Mouse (Mus musculus): ENCODE results near the gene Slc7a7. TPM values are rescaled to one million over a fixed set of nuclear protein-coding genes. Genes with fewer than 3 reads are reported as not detected.
A peak's percentile ranks its signal among the peaks of the same experiment; 100 is the strongest.

The Slc7a7 gene
- total RNA-seq, 2 experiments from 2014 or later, result 2.9 to 3.4 TPM

DNA sequence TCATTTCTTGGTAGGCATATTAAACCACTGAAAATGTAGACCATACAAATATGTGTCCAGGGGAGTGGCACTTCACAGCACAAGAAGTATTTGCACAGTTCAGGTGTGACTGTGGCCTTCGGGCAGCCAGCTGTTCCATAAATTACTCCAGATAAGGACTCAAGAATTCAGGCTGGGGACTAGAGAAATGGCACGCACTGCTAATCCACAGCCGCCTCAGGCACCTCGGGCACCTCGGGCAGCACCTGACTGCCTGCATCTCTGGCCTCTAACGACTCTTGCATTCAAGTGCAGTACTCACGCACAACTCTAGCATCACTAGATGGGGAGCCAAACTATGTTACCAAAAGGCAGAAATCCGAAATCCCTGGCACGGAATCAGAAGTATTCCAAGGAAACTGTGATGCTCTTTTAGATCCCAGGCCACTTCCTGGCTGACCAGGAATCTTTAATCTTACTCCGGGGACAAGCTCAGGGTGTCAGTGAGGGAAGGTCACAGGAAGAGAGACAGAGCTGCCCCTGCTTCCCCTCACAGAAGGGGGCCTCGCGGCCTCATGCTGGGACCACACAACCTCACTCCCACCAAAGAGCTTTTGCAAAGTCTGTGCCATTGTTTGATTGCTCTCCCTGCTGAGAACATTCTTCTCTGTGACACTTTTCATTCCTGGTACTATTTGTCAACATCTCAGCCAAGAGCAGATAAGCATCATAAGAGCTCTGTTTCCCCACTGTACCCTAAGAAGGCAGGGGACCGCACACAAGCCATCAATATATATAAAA, 2.1 kb downstream of the Slc7a7 start:
- intact Hi-C loops (cut with DNase I; ENCODE audit: low total_unique reads), result no loop called here
- no peak for DNase-seq

DNA sequence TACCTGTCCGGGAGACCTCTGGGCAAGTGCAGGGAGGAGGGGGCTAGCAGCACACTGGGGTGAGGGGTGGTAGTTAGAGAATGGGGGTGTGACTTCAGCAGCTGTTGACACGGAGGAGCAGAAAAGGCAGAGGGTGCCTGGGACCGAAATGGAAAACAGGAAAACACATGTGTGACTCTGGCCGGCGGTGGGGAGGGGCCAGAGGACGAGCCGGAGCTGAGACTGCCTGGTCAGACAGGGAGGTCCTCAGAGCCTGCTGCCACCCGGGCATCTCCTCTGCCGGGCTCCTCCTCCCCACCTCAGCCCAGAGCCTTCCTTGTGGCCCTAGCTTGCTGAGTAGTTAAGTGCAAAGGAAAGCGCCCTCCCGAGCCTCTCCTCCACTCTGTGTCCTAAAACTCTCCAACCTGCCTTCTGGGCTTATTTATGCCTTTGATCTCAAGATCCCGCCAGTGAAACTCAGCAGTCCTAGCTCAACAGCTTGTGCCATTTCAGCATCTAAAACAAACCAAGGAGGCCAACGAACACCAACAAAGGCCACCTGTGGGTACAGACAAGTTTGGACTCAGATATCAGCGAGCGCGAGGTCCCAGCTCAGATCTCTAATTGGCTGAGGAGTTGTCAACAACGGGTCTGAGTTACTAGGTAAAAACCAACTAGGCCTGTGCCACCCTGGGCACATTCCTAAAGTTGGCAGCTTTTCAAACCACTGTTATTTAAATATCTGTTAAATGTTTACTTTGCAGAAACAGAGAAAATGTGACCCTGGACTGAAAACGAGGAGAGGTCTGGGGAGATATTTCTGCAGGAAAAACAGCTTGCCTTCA, 3.5 kb downstream of the Slc7a7 start:
- intact Hi-C loops (cut with DNase I; ENCODE audit: low total_unique reads), result loop anchor here (5.0 kb wide), 1 partner anchor 172 kb away; no protein-coding TSS in a partner anchor
- peak; percentile 56 for DNase-seq

DNA sequence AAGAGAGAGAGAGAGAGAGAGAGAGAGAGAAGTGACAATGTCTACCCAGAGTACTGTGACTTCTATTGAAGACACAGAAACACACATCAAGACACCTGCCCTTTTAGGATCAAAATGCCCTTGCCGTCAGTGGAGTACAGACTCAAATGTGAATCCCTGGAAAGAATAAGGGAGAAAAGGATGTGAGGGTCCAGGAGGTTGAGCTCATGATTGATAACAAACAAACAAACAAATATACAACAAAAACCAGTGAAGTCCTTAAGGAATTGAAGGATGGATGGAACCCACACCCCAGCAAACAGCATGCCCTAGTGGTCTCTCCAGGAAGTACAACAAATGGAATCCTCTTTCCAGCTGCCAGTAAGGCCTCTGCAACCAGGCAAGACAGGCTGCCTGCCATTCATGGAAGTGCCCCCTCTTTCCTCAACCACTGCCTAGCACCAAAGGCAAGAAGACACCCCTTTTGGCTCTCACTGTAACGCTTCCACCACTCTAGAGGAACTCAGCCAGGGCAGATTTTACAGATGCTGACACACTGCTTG, 4.9 kb downstream of the Slc7a7 start:
- intact Hi-C loops (cut with DNase I; ENCODE audit: low total_unique reads), result loop anchor here (5.0 kb wide), 1 partner anchor 170 kb away; no protein-coding TSS in a partner anchor
- DNase-seq, result no peak

DNA sequence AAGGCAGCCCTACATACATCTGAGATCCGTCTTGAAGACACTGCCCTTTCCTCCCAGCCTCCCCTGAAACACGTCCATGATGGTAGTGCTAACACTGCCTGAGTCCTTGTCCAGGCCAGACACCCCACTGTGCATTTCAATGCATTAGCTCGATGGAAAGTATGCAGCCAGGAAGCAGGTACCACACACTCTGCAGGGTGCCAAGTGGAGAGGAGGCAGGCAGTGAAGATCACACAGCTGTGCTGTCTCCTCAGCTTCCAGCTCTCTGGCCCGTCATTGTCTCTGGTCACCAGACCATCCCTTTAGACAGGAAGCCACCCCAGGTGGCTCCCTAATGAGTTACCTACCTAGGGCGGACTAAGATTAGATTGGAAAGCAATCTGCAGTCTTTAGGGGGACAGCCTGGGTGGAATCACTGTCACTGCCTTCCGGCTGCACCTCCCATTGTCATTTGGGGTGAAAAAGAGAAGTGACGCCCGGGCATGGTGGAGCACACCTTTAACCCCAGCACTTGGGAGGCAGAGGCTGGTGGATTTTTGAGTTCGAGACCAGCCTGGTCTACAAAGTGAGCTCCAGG, 5.5 kb downstream of the Slc7a7 start:
- intact Hi-C loops (cut with DNase I; ENCODE audit: low total_unique reads), result loop anchor here (5.0 kb wide), 1 partner anchor 170 kb away; no protein-coding TSS in a partner anchor
- DNase-seq, result no peak

- peak; percentile 45 for DNase-seq
- intact Hi-C loops (cut with DNase I; ENCODE audit: low total_unique reads), result loop anchor here (5.0 kb wide), 1 partner anchor 168 kb away; no protein-coding TSS in a partner anchor
Observed at GRCm38 (mm10) chr14:54409980-54410810, 7.4 kb downstream of the Slc7a7 start.

- DNase-seq, result no peak
- intact Hi-C loops (cut with DNase I; ENCODE audit: low total_unique reads), result no loop called here
Observed at GRCm38 (mm10) chr14:54409057-54409645, 8.4 kb downstream of the Slc7a7 start.

- DNase-seq, result no peak
- intact Hi-C loops (cut with DNase I; ENCODE audit: low total_unique reads), result no loop called here
Observed at GRCm38 (mm10) chr14:54408336-54409056, 9.1 kb downstream of the Slc7a7 start.

- intact Hi-C loops (cut with DNase I; ENCODE audit: low total_unique reads), result no loop called here
- DNase-seq, result no peak
Observed at GRCm38 (mm10) chr14:54401723-54402122, 15.9 kb downstream of the Slc7a7 start.

- intact Hi-C loops (cut with DNase I; ENCODE audit: low total_unique reads), result no loop called here
- no peak for DNase-seq
Observed at GRCm38 (mm10) chr14:54398921-54399382, 18.6 kb downstream of the Slc7a7 start.

- no peak for DNase-seq
- intact Hi-C loops (cut with DNase I; ENCODE audit: low total_unique reads), result no loop called here
Observed at GRCm38 (mm10) chr14:54398528-54398916, 19.1 kb downstream of the Slc7a7 start.

DNA sequence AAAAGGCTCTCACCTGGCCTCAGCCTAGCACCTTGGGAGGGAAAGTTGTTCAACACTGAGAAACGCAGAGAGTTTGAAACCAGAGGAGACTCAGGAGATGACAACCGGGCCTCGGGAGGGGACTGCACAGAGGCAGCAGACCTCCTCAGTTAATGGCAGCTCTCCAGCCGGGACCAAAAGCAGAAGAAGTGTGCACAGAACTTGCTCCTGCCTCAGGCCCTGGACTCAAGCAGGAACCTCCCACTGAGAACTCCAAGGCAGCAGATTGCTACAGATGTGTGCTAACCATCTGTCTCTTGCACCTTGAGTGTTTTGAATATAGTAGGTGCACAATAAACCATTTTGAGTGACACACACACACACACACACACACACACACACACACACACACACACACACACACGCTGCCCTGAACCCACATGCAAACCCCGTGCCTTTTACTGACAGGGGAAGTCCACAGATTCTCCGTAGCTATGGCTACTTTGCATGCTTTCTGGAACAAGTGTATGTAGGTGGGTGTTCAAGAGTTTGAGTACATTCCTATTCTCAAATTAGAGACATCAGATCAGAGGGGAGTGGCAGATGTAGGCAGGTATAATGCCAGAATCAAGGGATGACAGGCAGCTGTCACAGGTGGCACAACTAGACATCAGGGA, 19.6 kb downstream of the Slc7a7 start:
- DNase-seq, result no peak
- intact Hi-C loops (cut with DNase I; ENCODE audit: low total_unique reads), result no loop called here

GRCm38 (mm10) chr14:54396685-54397084, 20.9 kb downstream of the Slc7a7 start:
- no peak for DNase-seq
- intact Hi-C loops (cut with DNase I; ENCODE audit: low total_unique reads), result no loop called here

GRCm38 (mm10) chr14:54394309-54394708, 23.3 kb downstream of the Slc7a7 start:
- intact Hi-C loops (cut with DNase I; ENCODE audit: low total_unique reads), result no loop called here
- DNase-seq, result no peak

GRCm38 (mm10) chr14:54393794-54394193, 23.8 kb downstream of the Slc7a7 start:
- DNase-seq, result no peak
- intact Hi-C loops (cut with DNase I; ENCODE audit: low total_unique reads), result no loop called here

GRCm38 (mm10) chr14:54390843-54391242, 26.7 kb downstream of the Slc7a7 start:
- no peak for DNase-seq
- intact Hi-C loops (cut with DNase I; ENCODE audit: low total_unique reads), result no loop called here

DNA sequence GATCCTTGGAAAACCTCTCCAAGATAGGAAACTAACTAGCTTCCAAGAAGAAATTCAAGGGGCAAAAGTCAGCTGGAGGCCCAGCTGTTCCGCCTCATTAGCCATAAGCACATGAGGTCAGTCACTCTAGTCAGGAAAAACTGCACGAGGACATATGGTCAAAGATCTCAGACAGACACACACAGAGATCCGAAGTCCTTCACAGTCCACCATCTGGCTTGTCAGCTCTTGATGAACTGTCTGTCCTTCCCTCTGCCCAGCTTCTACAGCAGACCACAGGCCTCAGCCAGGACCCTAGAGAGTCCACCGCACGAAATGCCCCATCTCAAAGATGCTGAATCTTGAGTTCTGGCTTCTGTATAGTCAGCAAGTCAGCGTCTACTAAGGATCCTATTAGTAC, 30.0 kb downstream of the Slc7a7 start:
- intact Hi-C loops (cut with DNase I; ENCODE audit: low total_unique reads), result no loop called here
- no peak for DNase-seq

DNA sequence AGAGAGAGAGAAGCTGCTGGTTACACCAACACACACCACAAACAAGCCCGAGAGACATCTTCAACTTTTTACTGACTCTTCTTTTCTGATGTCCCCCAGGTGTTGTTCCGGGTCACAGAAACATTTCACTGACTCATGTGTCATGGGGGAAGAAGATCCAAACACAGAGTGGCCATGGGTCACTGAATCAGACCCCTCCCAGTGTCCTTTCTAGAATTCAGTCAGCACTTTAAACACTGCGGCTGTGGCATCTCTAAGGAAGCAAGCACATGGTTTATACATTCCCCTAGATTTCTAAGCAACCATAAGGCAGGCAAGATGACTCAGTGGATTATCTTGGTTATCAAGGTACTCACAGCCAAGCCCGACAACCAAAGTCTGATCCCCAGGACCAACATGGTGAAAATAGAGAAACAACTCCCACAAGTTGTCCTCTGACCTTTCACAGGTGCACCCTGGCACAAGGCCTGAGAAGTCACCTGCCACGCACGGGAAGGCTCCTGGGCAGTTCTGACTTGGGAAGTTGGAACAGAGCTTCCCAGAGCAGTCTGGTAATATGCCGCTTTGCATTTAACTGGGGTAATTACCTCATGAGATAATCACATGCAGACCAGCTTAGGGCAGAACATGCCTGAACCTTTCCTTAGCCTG, 31.5 kb downstream of the Slc7a7 start:
- DNase-seq, result no peak
- intact Hi-C loops (cut with DNase I; ENCODE audit: low total_unique reads), result no loop called here

Data from gastrocnemius, postnatal 14 days (tissue).